Mouse (Mus musculus) monocyte, adult 59 days (primary cell): Measurements from ENCODE around the gene Fyb. TPM values are rescaled to one million over a fixed set of nuclear protein-coding genes. Genes with fewer than 3 reads are reported as not detected.

ENCODE experiments used
- total RNA-seq, 2 experiments: library from RNA; stranded (reverse); gene quantifications; one replicate each; pipeline ENCODE4 v1.2.4; 2023

The Fyb gene
- 1,000 to 10,000 TPM; 1,473 to 1,674 TPM for total RNA-seq

GRCm38 (mm10) chr15:6522653-6523167 is at the start of gene Fyb:
Fyb (plus strand) TSS chr15:6522853.

GRCm38 (mm10) chr15:6707936-6708525 is 185.4 kb downstream of the Fyb start, which contains the start of gene Rictor:
Rictor (plus strand) TSS chr15:6708379.

Other genes with a start within 250 kb of the Fyb start
- gene Dab2, start 223.1 kb upstream of the Fyb start, total RNA-seq = 1 to 10 TPM; 7.1 to 7.7 TPM
- gene C9, start 77.5 kb upstream of the Fyb start, total RNA-seq = not detected
- gene Rictor, start 185.5 kb downstream of the Fyb start, total RNA-seq = 10 to 100 TPM; 40.4 to 42.0 TPM